Mouse (Mus musculus): Measurements from ENCODE around the gene Prdm1. TPM values are rescaled to one million over a fixed set of nuclear protein-coding genes. Genes with fewer than 3 reads are reported as not detected.
A peak's percentile ranks its signal among the peaks of the same experiment; 100 is the strongest.

The Prdm1 gene
- polyA plus RNA-seq, 1 experiment from 2014 or later, result 3.2 TPM

DNA sequence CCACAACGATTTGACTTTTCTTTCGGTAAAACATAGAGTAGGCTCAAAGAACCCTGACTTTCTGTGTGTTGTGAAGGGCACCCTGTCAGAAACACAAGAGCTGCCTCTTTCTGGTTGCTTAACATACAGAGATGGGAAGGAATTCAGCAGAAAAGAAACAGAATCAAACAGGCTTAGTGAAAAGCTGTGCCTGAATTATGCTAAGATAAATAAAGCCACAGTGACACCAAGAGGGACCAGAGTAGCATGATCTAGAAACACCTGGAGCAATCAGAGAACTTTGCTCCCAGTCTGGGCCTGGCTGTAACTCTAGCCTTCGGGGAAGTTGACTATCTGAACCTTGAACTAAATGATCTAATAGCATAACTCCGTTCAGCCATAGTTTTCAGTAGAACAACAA lies 73.5 kb downstream of the Prdm1 start:
- Histone ChIP-seq H3K4me3 (ENCODE audit: low read depth, low read length) (no peak overlapping the region), H3K4me2 (replicated peaks; ENCODE audit: low read depth, low read length) (peak overlapping the region; percentile 22), H3K4me1 (ENCODE audit: insufficient read depth, low read depth, low read length) (no peaks in the 10 kb centered on the region), H3K9ac (replicated peaks; ENCODE audit: low read depth) (no peak overlapping the region), H3K27ac (ENCODE audit: low read length) (no peak overlapping the region), H3K9me3 (ENCODE audit: low read length) (no peaks in the 10 kb centered on the region), H3K36me3 (ENCODE audit: insufficient read depth, low read length) (no peaks in the 10 kb centered on the region), H3K27me3 (replicated peaks; ENCODE audit: insufficient read depth, low read length) (no peaks in the 10 kb centered on the region)
- ATAC-seq (no peak), DNase-seq (ENCODE audit: low spot score) (peak; percentile 27)
- 53% methylated on average over 4 of the region's 4 CpGs for WGBS
- TF ChIP-seq CTCF (IDR thresholded peaks at IDR 0.05) (peak; percentile 37; the same call in 1 of the 2 replicates), EP300 (IDR thresholded peaks at IDR 0.05) (no peak)

DNA sequence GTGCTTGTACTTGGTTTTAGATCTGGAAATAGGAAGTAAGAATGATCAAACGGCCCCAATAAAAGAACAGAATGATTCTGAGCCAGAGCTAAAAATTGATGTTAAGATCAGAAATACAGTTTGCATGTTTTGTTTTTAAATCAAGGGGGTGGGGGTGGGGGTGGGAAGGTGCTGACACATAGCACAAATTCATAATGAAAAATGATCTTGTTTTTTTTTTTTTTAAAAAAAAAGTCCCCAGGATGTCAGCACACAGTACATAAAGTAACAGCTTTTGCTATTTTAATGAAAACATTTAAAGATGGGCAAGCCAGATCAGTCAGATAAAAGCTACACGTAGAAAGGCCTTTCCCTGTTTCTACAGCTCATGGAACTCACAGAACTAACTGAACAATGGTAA lies 74.2 kb downstream of the Prdm1 start:
- Histone ChIP-seq H3K4me3 (ENCODE audit: low read depth, low read length) (no peak overlapping the region), H3K27ac (ENCODE audit: low read length) (no peak overlapping the region), H3K4me1 (ENCODE audit: insufficient read depth, low read depth, low read length) (no peaks in the 10 kb centered on the region), H3K4me2 (replicated peaks; ENCODE audit: low read depth, low read length) (peak overlapping the region; percentile 22; the same call in 1 of the 2 replicates), H3K9me3 (ENCODE audit: low read length) (no peaks in the 10 kb centered on the region), H3K36me3 (ENCODE audit: insufficient read depth, low read length) (no peaks in the 10 kb centered on the region), H3K27me3 (replicated peaks; ENCODE audit: insufficient read depth, low read length) (no peaks in the 10 kb centered on the region), H3K9ac (replicated peaks; ENCODE audit: low read depth) (no peak overlapping the region)
- no peak for ATAC-seq
- no peak for DNase-seq (ENCODE audit: low spot score)
- no peak; the same call in 1 of the 2 replicates for TF ChIP-seq EP300 (IDR thresholded peaks at IDR 0.05)
- no peak for TF ChIP-seq CTCF (IDR thresholded peaks at IDR 0.05)
- WGBS, result 44% methylated on average over 2 of the region's 2 CpGs

GRCm38 (mm10) chr10:44450835-44451234 lies 77.5 kb downstream of the Prdm1 start:
- Histone ChIP-seq H3K27ac (ENCODE audit: low read length) (no peak overlapping the region), H3K36me3 (ENCODE audit: insufficient read depth, low read length) (no peaks in the 10 kb centered on the region), H3K4me1 (ENCODE audit: insufficient read depth, low read depth, low read length) (no peaks in the 10 kb centered on the region), H3K27me3 (replicated peaks; ENCODE audit: insufficient read depth, low read length) (no peaks in the 10 kb centered on the region), H3K4me2 (replicated peaks; ENCODE audit: low read depth, low read length) (no peak overlapping the region), H3K9ac (replicated peaks; ENCODE audit: low read depth) (no peak overlapping the region), H3K4me3 (ENCODE audit: low read depth, low read length) (no peak overlapping the region), H3K9me3 (ENCODE audit: low read length) (no peaks in the 10 kb centered on the region)
- no peak for ATAC-seq
- TF ChIP-seq CTCF (IDR thresholded peaks at IDR 0.05) (no peak), EP300 (IDR thresholded peaks at IDR 0.05) (no peak)
- 89% methylated on average over 2 of the region's 2 CpGs for WGBS
- DNase-seq (ENCODE audit: low spot score), result no peak

DNA sequence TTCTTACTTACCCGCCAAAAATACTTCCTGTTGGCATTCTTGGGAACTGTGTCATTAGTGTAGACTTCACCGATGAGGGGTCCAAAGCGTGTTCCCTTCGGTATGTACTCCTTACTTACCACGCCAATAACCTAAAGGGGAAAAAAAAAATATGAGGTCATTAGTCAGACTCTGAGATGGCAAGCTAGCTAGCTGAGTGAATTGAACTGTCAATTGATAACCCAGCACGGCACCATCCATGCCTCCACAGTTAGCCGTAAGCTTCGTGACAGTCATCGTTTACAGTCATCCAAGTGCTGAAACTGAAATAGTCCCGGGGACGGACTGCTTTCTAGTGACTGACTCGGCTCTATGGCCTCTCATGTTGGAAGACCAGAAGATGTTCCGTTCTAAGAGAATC lies 78.2 kb downstream of the Prdm1 start:
- peaks cover 2% of the 10 kb centered on the region; the same call in 1 of the 2 replicates for H3K4me1 ChIP-seq (ENCODE audit: insufficient read depth, low read depth, low read length)
- no peaks in the 10 kb centered on the region for H3K36me3 ChIP-seq (ENCODE audit: insufficient read depth, low read length)
- H3K9ac ChIP-seq (replicated peaks; ENCODE audit: low read depth), result no peak overlapping the region
- H3K4me3 ChIP-seq (ENCODE audit: low read depth, low read length), result no peak overlapping the region
- TF ChIP-seq CTCF (IDR thresholded peaks at IDR 0.05) (no peak), EP300 (IDR thresholded peaks at IDR 0.05) (no peak)
- H3K27me3 ChIP-seq (replicated peaks; ENCODE audit: insufficient read depth, low read length), result no peaks in the 10 kb centered on the region
- DNase-seq (ENCODE audit: low spot score) (no peak), ATAC-seq (no peak)
- H3K27ac ChIP-seq (ENCODE audit: low read length), result no peak overlapping the region
- WGBS, result 86% methylated on average over 13 of the region's 13 CpGs
- no peaks in the 10 kb centered on the region for H3K9me3 ChIP-seq (ENCODE audit: low read length)
- no peak overlapping the region for H3K4me2 ChIP-seq (replicated peaks; ENCODE audit: low read depth, low read length)

- H3K27me3 ChIP-seq (replicated peaks; ENCODE audit: insufficient read depth, low read length), result no peaks in the 10 kb centered on the region
- ATAC-seq (no peak), DNase-seq (ENCODE audit: low spot score) (no peak)
- H3K9ac ChIP-seq (replicated peaks; ENCODE audit: low read depth), result no peak overlapping the region
- peaks cover 4% of the 10 kb centered on the region; the same call in 1 of the 2 replicates for H3K4me1 ChIP-seq (ENCODE audit: insufficient read depth, low read depth, low read length)
- TF ChIP-seq EP300 (IDR thresholded peaks at IDR 0.05) (no peak), CTCF (IDR thresholded peaks at IDR 0.05) (no peak)
- H3K27ac ChIP-seq (ENCODE audit: low read length), result no peak overlapping the region
- H3K4me2 ChIP-seq (replicated peaks; ENCODE audit: low read depth, low read length), result no peak overlapping the region
- no peaks in the 10 kb centered on the region for H3K36me3 ChIP-seq (ENCODE audit: insufficient read depth, low read length)
- H3K9me3 ChIP-seq (ENCODE audit: low read length), result no peaks in the 10 kb centered on the region
- 73% methylated on average over 5 of the region's 5 CpGs for WGBS
- H3K4me3 ChIP-seq (ENCODE audit: low read depth, low read length), result no peak overlapping the region
Observed at GRCm38 (mm10) chr10:44449666-44450065, 78.6 kb downstream of the Prdm1 start.

DNA sequence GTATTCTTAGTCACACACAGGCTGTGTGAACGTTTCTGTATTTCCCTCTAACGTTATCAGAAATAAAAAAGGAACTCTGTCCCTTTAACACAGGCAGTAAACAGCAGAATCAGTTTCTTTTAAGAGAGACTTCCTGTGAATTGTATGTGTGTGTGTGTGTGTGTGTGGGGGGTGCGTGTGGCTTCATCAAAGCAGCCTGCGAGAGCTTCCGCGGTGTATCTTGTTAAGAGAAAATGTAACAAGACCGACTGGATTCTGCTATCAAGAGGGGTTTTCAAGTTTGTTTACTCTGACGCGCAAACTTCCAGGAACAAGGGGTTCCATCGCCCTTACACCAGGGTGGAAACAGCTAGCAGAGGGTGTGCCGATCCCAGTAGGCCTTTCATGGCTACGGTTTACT lies 80.1 kb downstream of the Prdm1 start:
- WGBS, result 6% methylated on average over 12 of the region's 12 CpGs
- DNase-seq (ENCODE audit: low spot score), result peak; percentile 60

More for the DNA sequence above, 80.1 kb downstream of the Prdm1 start:
- Histone ChIP-seq H3K9ac (replicated peaks; ENCODE audit: low read depth) (no peak overlapping the region), H3K4me3 (ENCODE audit: low read depth, low read length) (no peak overlapping the region), H3K36me3 (ENCODE audit: insufficient read depth, low read length) (no peaks in the 10 kb centered on the region), H3K9me3 (ENCODE audit: low read length) (no peaks in the 10 kb centered on the region), H3K4me1 (ENCODE audit: insufficient read depth, low read depth, low read length) (peaks cover 4% of the 10 kb centered on the region; the same call in 1 of the 2 replicates), H3K27me3 (replicated peaks; ENCODE audit: insufficient read depth, low read length) (no peaks in the 10 kb centered on the region), H3K27ac (ENCODE audit: low read length) (peak overlapping the region; percentile 57), H3K4me2 (replicated peaks; ENCODE audit: low read depth, low read length) (peak overlapping the region; percentile 40)
- ATAC-seq, result peak; percentile 58
- TF ChIP-seq EP300 (IDR thresholded peaks at IDR 0.05) (peak; percentile 57), CTCF (IDR thresholded peaks at IDR 0.05) (no peak)
